ENCODE assay signal across 24 mouse cellular contexts in genomic region chr4:152733017-152733416, GRCm38 (mm10).
DNase-seq lines count a peak whose midpoint lies in the region; ATAC-seq and TF ChIP-seq lines count a peak whose summit lies in the region.
"Had no signal": no experiment of that assay in that cellular context is flagged by ENCODE, and none has a peak within 500 bp of the region (broad histone marks: within the 10 kb centered on the region; RNA-seq: fewer than 3 reads in every experiment).

No protein-coding gene starts in this region.

- ATAC-seq in midbrain, embryonic 11.5 days (ENCODE audit: low FRiP score): no peak
- ATAC-seq in midbrain, embryonic 14.5 days (ENCODE audit: low FRiP score, low TSS enrichment): no peak
- ATAC-seq in midbrain, postnatal 0 days (ENCODE audit: low FRiP score): no peak
- no peak for ATAC-seq in midbrain, embryonic 16.5 days
- ATAC-seq: forebrain, embryonic 15.5 days had no signal

- H3K27me3 ChIP-seq in heart, embryonic 10.5 days (ENCODE audit: insufficient read depth, poor library complexity, severe bottlenecking): no peaks in the 10 kb centered on the region
- H3K27me3 ChIP-seq in midbrain, embryonic 11.5 days (ENCODE audit: control insufficient read depth, insufficient read depth, low read length): no peaks in the 10 kb centered on the region
- no peaks in the 10 kb centered on the region for H3K27me3 ChIP-seq in midbrain, embryonic 14.5 days (ENCODE audit: control insufficient read depth, insufficient read depth, low read length)
- no peaks in the 10 kb centered on the region for H3K27me3 ChIP-seq in midbrain, postnatal 0 days (ENCODE audit: insufficient read depth, low read length)
- H3K27me3 ChIP-seq in midbrain, embryonic 16.5 days (ENCODE audit: control insufficient read depth, insufficient read depth, low read depth, low read length): no peaks in the 10 kb centered on the region
- H3K27me3 ChIP-seq: embryonic facial prominence, embryonic 13.5 days; embryonic facial prominence, embryonic 15.5 days; forebrain, embryonic 15.5 days had no signal

- no peak overlapping the region for H3K9ac ChIP-seq in midbrain, embryonic 11.5 days (ENCODE audit: low read length)
- no peak overlapping the region for H3K9ac ChIP-seq in midbrain, embryonic 14.5 days (replicated peaks; ENCODE audit: low read length)
- no peak overlapping the region for H3K9ac ChIP-seq in midbrain, postnatal 0 days (replicated peaks; ENCODE audit: low read length, poor library complexity, severe bottlenecking)
- no peak overlapping the region for H3K9ac ChIP-seq in midbrain, embryonic 16.5 days (ENCODE audit: low read depth, low read length)
- H3K9ac ChIP-seq: embryonic facial prominence, embryonic 13.5 days; embryonic facial prominence, embryonic 15.5 days; forebrain, embryonic 12.5 days; forebrain, embryonic 15.5 days had no signal

- 72% methylated on average over 2 of the region's 2 CpGs for WGBS in heart, embryonic 10.5 days
- WGBS in midbrain, embryonic 11.5 days: 90% methylated on average over 2 of the region's 2 CpGs
- WGBS in midbrain, embryonic 14.5 days: 91% methylated on average over 2 of the region's 2 CpGs
- 91% methylated on average over 2 of the region's 2 CpGs for WGBS in midbrain, postnatal 0 days
- WGBS in midbrain, embryonic 16.5 days: 82% methylated on average over 2 of the region's 2 CpGs

- no peaks in the 10 kb centered on the region for H3K36me3 ChIP-seq in heart, embryonic 10.5 days
- H3K36me3 ChIP-seq in midbrain, embryonic 11.5 days (ENCODE audit: control insufficient read depth, insufficient read depth, low read length): no peaks in the 10 kb centered on the region
- H3K36me3 ChIP-seq in midbrain, embryonic 14.5 days (ENCODE audit: control insufficient read depth, insufficient read depth, low read length): no peaks in the 10 kb centered on the region
- H3K36me3 ChIP-seq in midbrain, postnatal 0 days (ENCODE audit: insufficient read depth, low read length): no peaks in the 10 kb centered on the region
- no peaks in the 10 kb centered on the region for H3K36me3 ChIP-seq in midbrain, embryonic 16.5 days (ENCODE audit: control insufficient read depth, insufficient read depth, low read length)
- H3K36me3 ChIP-seq: embryonic facial prominence, embryonic 13.5 days; embryonic facial prominence, embryonic 15.5 days; forebrain, embryonic 10.5 days; forebrain, embryonic 12.5 days; forebrain, embryonic 15.5 days had no signal

- DNase-seq in heart, adult 11 months: peak; percentile 70
- no peak for DNase-seq in heart, embryonic 10.5 days (ENCODE audit: low spot score)
- DNase-seq in midbrain, embryonic 11.5 days (ENCODE audit: low spot score, missing footprints): peak; percentile 85
- DNase-seq in midbrain, embryonic 14.5 days: no peak
- DNase-seq in midbrain, postnatal 0 days (ENCODE audit: low spot score): no peak
- peak; percentile 9 for DNase-seq in urinary bladder, adult 2 months (ENCODE audit: low spot score)
- no peak for DNase-seq in urinary bladder, postnatal 10 days (ENCODE audit: low spot score)
- DNase-seq: adrenal gland, adult 2 months; adrenal gland, postnatal 10 days; adrenal gland, postnatal 25 days; cerebellum, adult 11 months; cerebellum, adult 18-20 months; cerebellum, adult 8-10 months; cerebellum, adult 9-11 months; cerebellum, postnatal 14 days; cerebellum, postnatal 36 days; embryo, embryonic 11 days had no signal

- TF ChIP-seq CTCF in midbrain, postnatal 0 days (IDR thresholded peaks at IDR 0.05): peak; percentile 30; the same call in 1 of the 2 replicates

- no peaks in the 10 kb centered on the region for H3K9me3 ChIP-seq in heart, embryonic 10.5 days
- H3K9me3 ChIP-seq in midbrain, embryonic 11.5 days (ENCODE audit: control insufficient read depth, low read length): no peaks in the 10 kb centered on the region; the same call in 1 of the 2 replicates
- no peaks in the 10 kb centered on the region for H3K9me3 ChIP-seq in midbrain, embryonic 14.5 days (ENCODE audit: control insufficient read depth, low read length)
- H3K9me3 ChIP-seq in midbrain, postnatal 0 days (ENCODE audit: low read length): no peaks in the 10 kb centered on the region
- H3K9me3 ChIP-seq in midbrain, embryonic 16.5 days (replicated peaks; ENCODE audit: control insufficient read depth, low read length, poor library complexity, severe bottlenecking): no peaks in the 10 kb centered on the region
- H3K9me3 ChIP-seq: embryonic facial prominence, embryonic 13.5 days; embryonic facial prominence, embryonic 15.5 days; forebrain, embryonic 12.5 days; forebrain, embryonic 15.5 days had no signal

- no peaks in the 10 kb centered on the region for H3K4me1 ChIP-seq in heart, embryonic 10.5 days
- H3K4me1 ChIP-seq in midbrain, embryonic 11.5 days (ENCODE audit: control insufficient read depth, insufficient read depth, low read length): peaks cover 8% of the 10 kb centered on the region
- H3K4me1 ChIP-seq in midbrain, embryonic 14.5 days (ENCODE audit: control insufficient read depth, insufficient read depth, low read length): no peaks in the 10 kb centered on the region
- H3K4me1 ChIP-seq in midbrain, postnatal 0 days (ENCODE audit: insufficient read depth, low read length): 0 out of 2 replicates have a peak, but pooled peaks cover 1% of the 10 kb centered on the region
- 0 out of 2 replicates have a peak, but pooled peaks cover 2% of the 10 kb centered on the region for H3K4me1 ChIP-seq in midbrain, embryonic 16.5 days (ENCODE audit: control insufficient read depth, insufficient read depth, low read length)
- H3K4me1 ChIP-seq: embryonic facial prominence, embryonic 13.5 days; embryonic facial prominence, embryonic 15.5 days had no signal

- H3K4me2 ChIP-seq in midbrain, embryonic 11.5 days: no peak overlapping the region
- H3K4me2 ChIP-seq in midbrain, embryonic 14.5 days (ENCODE audit: low read length): no peak overlapping the region
- no peak overlapping the region for H3K4me2 ChIP-seq in midbrain, postnatal 0 days (ENCODE audit: low read depth, low read length, poor library complexity, severe bottlenecking)
- H3K4me2 ChIP-seq in midbrain, embryonic 16.5 days (ENCODE audit: low read length): no peak overlapping the region
- H3K4me2 ChIP-seq: embryonic facial prominence, embryonic 13.5 days; embryonic facial prominence, embryonic 15.5 days; forebrain, embryonic 12.5 days; forebrain, embryonic 15.5 days had no signal

- no peak overlapping the region for H3K27ac ChIP-seq in heart, embryonic 10.5 days
- no peak overlapping the region for H3K27ac ChIP-seq in midbrain, embryonic 11.5 days (ENCODE audit: low read depth, low read length)
- H3K27ac ChIP-seq in midbrain, embryonic 14.5 days (replicated peaks; ENCODE audit: low read depth, low read length): no peak overlapping the region
- H3K27ac ChIP-seq in midbrain, postnatal 0 days (ENCODE audit: low read depth, low read length): no peak overlapping the region
- H3K27ac ChIP-seq in midbrain, embryonic 16.5 days (ENCODE audit: low read length): no peak overlapping the region
- H3K27ac ChIP-seq: embryonic facial prominence, embryonic 13.5 days; embryonic facial prominence, embryonic 15.5 days; forebrain, embryonic 12.5 days; forebrain, embryonic 15.5 days had no signal

- no peak overlapping the region for H3K4me3 ChIP-seq in heart, embryonic 10.5 days
- no peak overlapping the region for H3K4me3 ChIP-seq in midbrain, embryonic 11.5 days (ENCODE audit: low read depth, low read length)
- H3K4me3 ChIP-seq in midbrain, embryonic 14.5 days (replicated peaks; ENCODE audit: low read depth, low read length): no peak overlapping the region
- no peak overlapping the region for H3K4me3 ChIP-seq in midbrain, postnatal 0 days (ENCODE audit: low read depth, low read length)
- H3K4me3 ChIP-seq in midbrain, embryonic 16.5 days (ENCODE audit: low read depth, low read length): no peak overlapping the region
- H3K4me3 ChIP-seq: embryonic facial prominence, embryonic 13.5 days; embryonic facial prominence, embryonic 15.5 days; erythroblast, embryonic 14.5 days; forebrain, embryonic 10.5 days; forebrain, embryonic 12.5 days; forebrain, embryonic 15.5 days had no signal

Comparison
In these comparisons a context has a peak if more than half of its experiments do, and no peak if none do; other contexts are left out.
1. DNase-seq: peak in heart, adult 11 months (single experiment), midbrain, embryonic 11.5 days (single experiment) and urinary bladder, adult 2 months (single experiment); none in heart, embryonic 10.5 days (single experiment), midbrain, embryonic 14.5 days (single experiment), midbrain, postnatal 0 days (single experiment) and urinary bladder, postnatal 10 days (single experiment).